Mouse (Mus musculus): ENCODE measurements around the gene Ntm.

DNA sequence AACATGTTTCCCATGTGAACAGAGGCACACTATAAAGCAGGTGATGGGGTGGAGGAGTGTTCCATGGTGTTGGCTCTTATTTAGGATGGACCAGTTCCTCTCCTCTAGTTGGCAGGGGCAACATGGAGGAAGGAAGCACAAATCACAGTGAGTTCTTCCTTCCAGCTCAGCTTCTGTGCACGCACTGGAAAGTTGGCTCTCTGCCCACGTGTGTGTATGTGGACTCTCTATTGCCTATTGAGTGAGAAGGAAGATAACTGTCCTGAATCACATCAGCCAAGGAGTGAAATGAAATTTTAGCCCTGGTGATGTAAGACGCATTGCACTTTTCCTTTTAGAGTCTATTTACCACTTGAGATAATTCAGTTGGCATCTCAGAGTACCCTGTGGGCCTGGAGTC is 203.0 kb downstream of the Ntm start:
- TF ChIP-seq CTCF (IDR thresholded peaks at IDR 0.05; ENCODE audit: control insufficient read depth, insufficient read depth, low read length) (no peak), POLR2A (IDR thresholded peaks at IDR 0.05; ENCODE audit: borderline replicate concordance, control insufficient read depth, low read depth, low read length) (no peak)

All from bone marrow, adult 2 months (tissue).